Mouse (Mus musculus): ENCODE data around the gene Rpl22. TPM values are rescaled to one million over a fixed set of nuclear protein-coding genes. Genes with fewer than 3 reads are reported as not detected.

Rpl22 gene
- polyA plus RNA-seq, 2 experiments, result 298 to 443 TPM

DNA sequence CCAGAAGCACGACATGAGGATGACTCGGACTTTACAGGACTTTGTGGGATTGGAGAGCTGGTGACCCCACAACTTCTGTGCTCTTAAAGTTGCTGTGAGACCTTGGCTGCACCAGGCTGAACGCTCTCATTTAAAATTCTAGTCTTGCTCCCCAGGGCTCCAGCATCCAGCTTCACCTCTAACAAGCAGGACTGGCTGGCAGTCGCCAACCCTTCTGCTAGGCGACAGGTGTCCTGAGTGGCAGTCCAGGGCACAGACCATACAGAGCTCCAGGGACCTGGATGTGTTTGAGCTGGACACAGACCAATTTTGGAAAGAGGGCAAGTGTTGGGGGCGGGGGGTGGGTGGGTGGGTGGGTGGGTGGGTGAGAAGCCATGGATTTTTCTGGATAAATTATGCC, 12.2 kb downstream of the Rpl22 start:
- H3K4me2 ChIP-seq (ENCODE audit: low read depth), result no peak overlapping the region
- TF ChIP-seq EP300 (IDR thresholded peaks at IDR 0.05; ENCODE audit: low read depth) (no peak), CTCF (IDR thresholded peaks at IDR 0.05; ENCODE audit: low read depth) (no peak)
- H3K27me3 ChIP-seq (ENCODE audit: control insufficient read depth, insufficient read depth, low read length), result peaks cover 42% of the 10 kb centered on the region
- WGBS (ENCODE audit: insufficient replicate concordance), result 22% methylated on average over 6 of the region's 6 CpGs
- no peaks in the 10 kb centered on the region for H3K4me1 ChIP-seq (replicated peaks; ENCODE audit: control insufficient read depth in 2 of 2, insufficient read depth in 2 of 2, low read length in 1 of 2)
- H3K9ac ChIP-seq (replicated peaks), result no peak overlapping the region
- H3K27ac ChIP-seq, result no peak overlapping the region
- DNase-seq (ENCODE audit: low read depth in 3 of 3, low spot score in 3 of 3), result no peak
- H3K36me3 ChIP-seq (replicated peaks; ENCODE audit: control insufficient read depth, insufficient read depth, low read depth), result peaks cover 14% of the 10 kb centered on the region
- no peak for ATAC-seq (ENCODE audit: insufficient read depth)
- no peaks in the 10 kb centered on the region for H3K9me3 ChIP-seq (ENCODE audit: control insufficient read depth, low read length)
- no peak overlapping the region for H3K4me3 ChIP-seq (ENCODE audit: insufficient read depth in 1 of 2, low read depth in 2 of 2, low read length in 2 of 2)

DNA sequence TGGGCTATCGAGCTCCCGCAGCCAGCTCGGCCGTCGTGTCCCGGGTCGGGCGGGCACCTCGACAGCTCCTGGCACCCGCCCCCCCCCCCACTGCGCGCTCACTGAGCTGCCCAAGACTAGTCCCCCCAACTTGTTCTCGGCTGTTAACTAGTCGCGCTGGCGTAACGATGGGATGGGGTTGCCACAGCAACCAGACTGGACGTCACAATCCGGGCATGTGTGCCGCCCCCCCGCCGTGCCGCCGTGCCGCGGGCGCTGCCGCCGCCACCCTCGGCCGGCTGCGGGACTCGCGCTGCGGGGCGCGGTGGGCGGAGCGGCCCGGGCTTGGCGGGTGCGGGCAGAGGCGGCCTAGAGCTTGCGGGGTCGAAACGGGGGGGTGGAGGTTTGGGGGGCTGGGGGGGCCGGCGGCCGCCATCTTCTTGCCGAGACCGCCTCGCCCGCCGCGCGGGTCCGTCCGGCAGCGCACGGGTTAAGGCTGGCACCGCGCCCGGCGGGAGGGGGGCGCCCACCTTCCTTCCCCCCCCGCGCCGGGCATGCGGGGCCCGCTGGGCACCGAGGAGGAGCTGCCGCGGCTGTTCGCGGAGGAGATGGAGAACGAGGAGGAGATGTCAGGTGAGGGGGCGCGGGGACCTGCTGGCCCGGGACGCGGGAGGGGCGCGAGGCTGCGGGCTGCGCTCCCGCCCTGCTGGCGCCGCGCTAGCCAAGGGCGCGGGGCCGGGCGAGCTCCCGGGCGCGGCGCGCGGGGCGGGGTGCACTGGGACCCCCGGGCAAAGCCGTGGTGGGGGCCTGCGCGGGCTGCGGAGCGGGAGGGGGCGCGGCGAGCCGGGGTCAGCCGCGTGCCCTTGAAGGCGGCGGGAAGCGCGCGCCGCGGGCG, 13.1 kb downstream of the Rpl22 start, which contains the start of gene Chd5:
Chd5 (plus strand) TSS at position 233 of the 874 bp plus-strand sequence.
- TF ChIP-seq CTCF (IDR thresholded peaks at IDR 0.05; ENCODE audit: low read depth) (no peak), EP300 (IDR thresholded peaks at IDR 0.05; ENCODE audit: low read depth) (no peak)
- H3K4me2 ChIP-seq (ENCODE audit: low read depth), result peak within 1 kb of the TSS; percentile 40
- ATAC-seq (ENCODE audit: insufficient read depth) (no peak), DNase-seq (ENCODE audit: low read depth in 3 of 3, low spot score in 3 of 3) (no peak)
- 3% methylated on average over 115 of the region's 120 CpGs for WGBS (ENCODE audit: insufficient replicate concordance)
- no peak within 1 kb of the TSS for H3K9ac ChIP-seq (replicated peaks)
- H3K27ac ChIP-seq, result no peak within 1 kb of the TSS
- peaks cover 5% of the 10 kb centered on the region for H3K36me3 ChIP-seq (replicated peaks; ENCODE audit: control insufficient read depth, insufficient read depth, low read depth)
- peaks cover 42% of the 10 kb centered on the region for H3K27me3 ChIP-seq (ENCODE audit: control insufficient read depth, insufficient read depth, low read length)
- peak within 1 kb of the TSS in 1 of 2 experiments; percentile 32; a peak in 2 of 4 replicates for H3K4me3 ChIP-seq (ENCODE audit: insufficient read depth in 1 of 2, low read depth in 2 of 2, low read length in 2 of 2)
- H3K4me1 ChIP-seq (replicated peaks; ENCODE audit: control insufficient read depth in 2 of 2, insufficient read depth in 2 of 2, low read length in 1 of 2), result no peaks in the 10 kb centered on the region
- no peaks in the 10 kb centered on the region for H3K9me3 ChIP-seq (ENCODE audit: control insufficient read depth, low read length)

GRCm38 (mm10) chr4:152339293-152339790, 13.8 kb downstream of the Rpl22 start:
- no peaks in the 10 kb centered on the region for H3K9me3 ChIP-seq (ENCODE audit: control insufficient read depth, low read length)
- ATAC-seq (ENCODE audit: insufficient read depth), result no peak
- H3K27ac ChIP-seq, result no peak overlapping the region
- H3K4me1 ChIP-seq (replicated peaks; ENCODE audit: control insufficient read depth in 2 of 2, insufficient read depth in 2 of 2, low read length in 1 of 2), result no peaks in the 10 kb centered on the region
- H3K4me3 ChIP-seq (ENCODE audit: insufficient read depth in 1 of 2, low read depth in 2 of 2, low read length in 2 of 2), result peak overlapping the region in 1 of 2 experiments; percentile 32; a peak in 1 of 4 replicates
- no peaks in the 10 kb centered on the region; the same call in 1 of the 2 replicates for H3K36me3 ChIP-seq (replicated peaks; ENCODE audit: control insufficient read depth, insufficient read depth, low read depth)
- 5% methylated on average over 25 of the region's 26 CpGs for WGBS (ENCODE audit: insufficient replicate concordance)
- H3K27me3 ChIP-seq (ENCODE audit: control insufficient read depth, insufficient read depth, low read length), result peaks cover 42% of the 10 kb centered on the region
- peak overlapping the region; percentile 40 for H3K4me2 ChIP-seq (ENCODE audit: low read depth)
- DNase-seq (ENCODE audit: low read depth in 3 of 3, low spot score in 3 of 3), result no peak
- TF ChIP-seq EP300 (IDR thresholded peaks at IDR 0.05; ENCODE audit: low read depth) (no peak), CTCF (IDR thresholded peaks at IDR 0.05; ENCODE audit: low read depth) (no peak)
- no peak overlapping the region for H3K9ac ChIP-seq (replicated peaks)

DNA sequence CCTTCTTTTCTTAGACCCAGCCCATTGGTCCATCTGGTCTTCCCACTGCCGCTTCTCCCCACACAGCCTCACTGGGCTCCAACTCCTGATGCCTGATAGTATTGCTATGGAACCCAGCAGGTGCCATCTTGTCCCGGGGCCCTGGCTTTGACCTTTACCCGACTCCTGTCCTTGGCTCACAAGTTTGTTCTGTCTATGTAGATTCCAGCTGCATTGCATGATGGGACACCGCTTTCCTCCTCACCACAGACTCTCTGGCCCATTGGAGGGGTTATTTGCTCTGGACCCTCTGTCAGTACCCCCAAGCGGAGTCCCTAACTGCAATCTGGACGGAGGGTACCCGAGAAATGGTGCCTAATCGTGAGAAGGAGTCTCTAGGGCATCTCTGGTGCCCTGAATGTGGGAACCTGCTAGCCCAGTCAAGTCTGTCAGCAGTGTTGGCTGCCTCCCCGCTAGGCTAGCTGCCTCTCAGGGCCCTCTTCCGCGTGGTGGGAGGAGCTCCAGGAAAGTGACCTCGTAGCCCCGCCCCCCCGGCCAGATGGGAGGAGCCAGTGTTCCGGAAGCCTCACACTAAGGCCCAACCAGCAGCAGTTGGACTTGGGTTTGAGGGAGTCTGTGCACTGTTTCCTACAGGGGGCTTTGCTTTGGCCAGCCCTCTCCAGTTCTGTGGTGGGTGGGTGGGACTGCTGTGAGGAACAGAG, 15.2 kb downstream of the Rpl22 start:
- Histone ChIP-seq H3K9me3 (ENCODE audit: control insufficient read depth, low read length) (no peaks in the 10 kb centered on the region), H3K27ac (no peak overlapping the region), H3K4me3 (ENCODE audit: insufficient read depth in 1 of 2, low read depth in 2 of 2, low read length in 2 of 2) (no peak overlapping the region), H3K27me3 (ENCODE audit: control insufficient read depth, insufficient read depth, low read length) (peaks cover 42% of the 10 kb centered on the region), H3K9ac (replicated peaks) (no peak overlapping the region), H3K36me3 (replicated peaks; ENCODE audit: control insufficient read depth, insufficient read depth, low read depth) (no peaks in the 10 kb centered on the region; the same call in 1 of the 2 replicates), H3K4me2 (ENCODE audit: low read depth) (no peak overlapping the region), H3K4me1 (replicated peaks; ENCODE audit: control insufficient read depth in 2 of 2, insufficient read depth in 2 of 2, low read length in 1 of 2) (peaks cover 0 to 9% of the 10 kb centered on the region in 2 experiments; a peak in 2 of 4 replicates)
- TF ChIP-seq CTCF (IDR thresholded peaks at IDR 0.05; ENCODE audit: low read depth), result no peak
- TF ChIP-seq EP300 (IDR thresholded peaks at IDR 0.05; ENCODE audit: low read depth), result no peak
- 30% methylated on average over 15 of the region's 15 CpGs for WGBS (ENCODE audit: insufficient replicate concordance)
- no peak for DNase-seq (ENCODE audit: low read depth in 3 of 3, low spot score in 3 of 3)
- ATAC-seq (ENCODE audit: insufficient read depth), result no peak

DNA sequence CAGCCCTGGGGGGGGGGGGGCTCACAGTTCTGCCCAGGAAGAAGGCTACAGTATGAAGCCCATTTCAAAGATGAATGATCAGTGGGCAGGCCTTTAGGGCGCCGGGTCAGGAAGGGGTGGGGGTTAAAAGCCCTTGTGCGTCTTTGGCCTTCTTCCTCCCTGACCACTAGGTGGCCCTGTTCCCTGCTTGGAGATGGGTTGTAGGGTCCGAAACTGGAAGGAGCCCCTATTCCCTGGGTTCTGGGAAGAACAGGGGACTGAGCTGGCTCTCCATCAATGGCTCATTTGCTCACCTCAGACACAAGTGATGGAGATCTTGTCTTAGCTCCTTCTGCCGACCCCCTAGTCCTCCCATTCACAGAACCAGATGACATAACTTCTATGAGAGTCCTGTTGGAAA, 17.8 kb downstream of the Rpl22 start:
- no peak overlapping the region for H3K27ac ChIP-seq
- TF ChIP-seq EP300 (IDR thresholded peaks at IDR 0.05; ENCODE audit: low read depth) (no peak), CTCF (IDR thresholded peaks at IDR 0.05; ENCODE audit: low read depth) (peak; percentile 76)
- no peaks in the 10 kb centered on the region for H3K9me3 ChIP-seq (ENCODE audit: control insufficient read depth, low read length)
- DNase-seq (ENCODE audit: low read depth in 3 of 3, low spot score in 3 of 3), result no peak
- no peak for ATAC-seq (ENCODE audit: insufficient read depth)
- no peak overlapping the region for H3K4me3 ChIP-seq (ENCODE audit: insufficient read depth in 1 of 2, low read depth in 2 of 2, low read length in 2 of 2)
- H3K4me2 ChIP-seq (ENCODE audit: low read depth), result no peak overlapping the region
- no peaks in the 10 kb centered on the region for H3K36me3 ChIP-seq (replicated peaks; ENCODE audit: control insufficient read depth, insufficient read depth, low read depth)
- H3K4me1 ChIP-seq (replicated peaks; ENCODE audit: control insufficient read depth in 2 of 2, insufficient read depth in 2 of 2, low read length in 1 of 2), result peaks cover 0 to 12% of the 10 kb centered on the region in 2 experiments; a peak in 2 of 4 replicates
- 9% methylated on average over 5 of the region's 5 CpGs for WGBS (ENCODE audit: insufficient replicate concordance)
- no peak overlapping the region for H3K9ac ChIP-seq (replicated peaks)
- peaks cover 25% of the 10 kb centered on the region for H3K27me3 ChIP-seq (ENCODE audit: control insufficient read depth, insufficient read depth, low read length)
